Mouse (Mus musculus) lung, adult 2 months (tissue): Measurements from ENCODE around the gene Abcb4.

Experiments
- CTCF ChIP-seq: fragments of 200-500 bp; IDR thresholded peaks from 2 replicates; pipeline ENCODE4 v1.5.1; 2011; ENCODE audit warnings: mild to moderate bottlenecking, low read length, control low read depth; ENCODE audit not compliant: insufficient read depth
- POLR2A ChIP-seq: fragments of 200-500 bp; IDR thresholded peaks from 2 replicates; pipeline ENCODE4 v1.6.1; 2011; ENCODE audit warnings: low read depth, mild to moderate bottlenecking, control low read depth, low read length, borderline replicate concordance; ENCODE audit errors: extremely low read depth

- no peak for TF ChIP-seq POLR2A
- TF ChIP-seq CTCF, result no peak
Measured at GRCm38 (mm10) chr5:8901001-8901400, 7.5 kb downstream of the Abcb4 start.
